In genomic region chr4:125535465-125535864, GRCm38 (mm10) we compare ENCODE assay signal across 21 mouse cellular contexts. TPM values are rescaled to one million over a fixed set of nuclear protein-coding genes. Genes with fewer than 3 reads are reported as not detected.
A peak's percentile ranks its signal among the peaks of the same experiment; 100 is the strongest.
DNase-seq lines count a peak whose midpoint lies in the region; ATAC-seq lines count a peak whose summit lies in the region.
"Had no signal": no experiment of that assay in that cellular context is flagged by ENCODE, and none has a peak within 500 bp of the region (broad histone marks: within the 10 kb centered on the region; RNA-seq: fewer than 3 reads in every experiment).

No protein-coding gene starts in this region.

- DNase-seq in midbrain, embryonic 11.5 days (ENCODE audit: low spot score, missing footprints) = peak; percentile 84
- no peak for DNase-seq in midbrain, embryonic 14.5 days
- DNase-seq in ZHBTc4 (ENCODE audit: low read depth, low spot score) = peak; percentile 39
- DNase-seq in mesoderm, embryonic 11.5 days (ENCODE audit: low read depth, low spot score) = peak; percentile 37
- DNase-seq in heart, postnatal 14 days = no peak
- DNase-seq in cerebellum, postnatal 14 days = no peak
- no peak for DNase-seq in layer of hippocampus, adult 9-10 months (ENCODE audit: low spot score)
- DNase-seq: adrenal gland, postnatal 10 days; cerebellum, adult 11 months; cerebellum, postnatal 25 days; gastrocnemius, adult 2 months; heart, adult 11 months; heart, postnatal 4 days; lung, embryonic 14.5 days; thymus, adult 18-20 months had no signal

- H3K4me3 ChIP-seq in midbrain, embryonic 11.5 days (ENCODE audit: low read depth, low read length) = no peak overlapping the region
- no peak overlapping the region for H3K4me3 ChIP-seq in midbrain, embryonic 14.5 days (replicated peaks; ENCODE audit: low read depth, low read length)
- H3K4me3 ChIP-seq in forebrain, embryonic 12.5 days (replicated peaks) = no peak overlapping the region
- H3K4me3 ChIP-seq: gastrocnemius, adult 2 months; heart, embryonic 13.5 days had no signal

- H3K9ac ChIP-seq in midbrain, embryonic 11.5 days (ENCODE audit: low read length) = peak overlapping the region; percentile 16; the same call in 1 of the 2 replicates
- H3K9ac ChIP-seq in midbrain, embryonic 14.5 days (replicated peaks; ENCODE audit: low read length) = no peak overlapping the region
- H3K9ac ChIP-seq in forebrain, embryonic 12.5 days = no peak overlapping the region
- H3K9ac ChIP-seq: heart, embryonic 13.5 days; lung, embryonic 14.5 days had no signal

- no peaks in the 10 kb centered on the region for H3K9me3 ChIP-seq in midbrain, embryonic 11.5 days (ENCODE audit: control insufficient read depth, low read length)
- no peaks in the 10 kb centered on the region for H3K9me3 ChIP-seq in midbrain, embryonic 14.5 days (ENCODE audit: control insufficient read depth, low read length)
- no peaks in the 10 kb centered on the region for H3K9me3 ChIP-seq in forebrain, embryonic 12.5 days
- H3K9me3 ChIP-seq: heart, embryonic 13.5 days had no signal

- intact Hi-C loops in heart, postnatal 14 days (cut with DNase I) = no loop called here

- peaks cover 21% of the 10 kb centered on the region for H3K4me1 ChIP-seq in midbrain, embryonic 11.5 days (ENCODE audit: control insufficient read depth, insufficient read depth, low read length)
- peaks cover 22% of the 10 kb centered on the region for H3K4me1 ChIP-seq in midbrain, embryonic 14.5 days (ENCODE audit: control insufficient read depth, insufficient read depth, low read length)
- H3K4me1 ChIP-seq in forebrain, embryonic 12.5 days = peaks cover 50% of the 10 kb centered on the region

- peaks cover 8% of the 10 kb centered on the region; the same call in 1 of the 2 replicates for H3K27me3 ChIP-seq in midbrain, embryonic 11.5 days (ENCODE audit: control insufficient read depth, insufficient read depth, low read length)
- peaks cover 4% of the 10 kb centered on the region; the same call in 1 of the 2 replicates for H3K27me3 ChIP-seq in midbrain, embryonic 14.5 days (ENCODE audit: control insufficient read depth, insufficient read depth, low read length)
- peaks cover 76% of the 10 kb centered on the region for H3K27me3 ChIP-seq in forebrain, embryonic 12.5 days

- ATAC-seq in midbrain, embryonic 11.5 days (ENCODE audit: low FRiP score) = 0 out of 2 replicates have a peak, but pooled peaks have one; percentile 20
- no peak for ATAC-seq in midbrain, embryonic 14.5 days (ENCODE audit: low FRiP score, low TSS enrichment)
- ATAC-seq in forebrain, embryonic 12.5 days (ENCODE audit: low FRiP score) = peak; percentile 52; the same call in 1 of the 2 replicates
- ATAC-seq: intestine, embryonic 16.5 days had no signal

- WGBS in midbrain, embryonic 11.5 days = 12% methylated on average over 7 of the region's 7 CpGs
- whole genome bisulfite sequencing in midbrain, embryonic 14.5 days = 10% methylated on average over 7 of the region's 7 CpGs
- 2% methylated on average over 7 of the region's 7 CpGs for WGBS in forebrain, embryonic 12.5 days

- 0 out of 2 replicates have a peak overlapping the region, but pooled peaks have one; percentile 17 for H3K4me2 ChIP-seq in midbrain, embryonic 11.5 days
- H3K4me2 ChIP-seq in midbrain, embryonic 14.5 days (ENCODE audit: low read length) = no peak overlapping the region
- H3K4me2 ChIP-seq in forebrain, embryonic 12.5 days = peak overlapping the region; percentile 28
- H3K4me2 ChIP-seq: heart, embryonic 13.5 days; lung, embryonic 14.5 days had no signal

- no peaks in the 10 kb centered on the region for H3K36me3 ChIP-seq in midbrain, embryonic 11.5 days (ENCODE audit: control insufficient read depth, insufficient read depth, low read length)
- no peaks in the 10 kb centered on the region for H3K36me3 ChIP-seq in midbrain, embryonic 14.5 days (ENCODE audit: control insufficient read depth, insufficient read depth, low read length)
- no peaks in the 10 kb centered on the region for H3K36me3 ChIP-seq in forebrain, embryonic 12.5 days (replicated peaks)
- H3K36me3 ChIP-seq: heart, embryonic 13.5 days had no signal

- H3K27ac ChIP-seq in midbrain, embryonic 11.5 days (ENCODE audit: low read depth, low read length) = 0 out of 2 replicates have a peak overlapping the region, but pooled peaks have one; percentile 35
- no peak overlapping the region for H3K27ac ChIP-seq in midbrain, embryonic 14.5 days (replicated peaks; ENCODE audit: low read depth, low read length)
- peak overlapping the region; percentile 89 for H3K27ac ChIP-seq in forebrain, embryonic 12.5 days
- H3K27ac ChIP-seq: gastrocnemius, adult 2 months; heart, embryonic 13.5 days; kidney, postnatal 0 days; macrophage had no signal

RNA-seq across cellular contexts. Expression of gene Grik3, which starts 45.0 kb away (rescaled TPM):
- 0.60 and 0.62 TPM in 2 replicates for polyA plus RNA-seq in midbrain, embryonic 11.5 days (2014; fragmentation: Nextera tagmentation; extraction: Ambion mirVana)
- 4.5 and 4.9 TPM in 2 replicates for polyA plus RNA-seq in midbrain, embryonic 14.5 days (2014; fragmentation: Nextera tagmentation; extraction: Ambion mirVana)
- polyA plus RNA-seq in forebrain, embryonic 12.5 days (2016; fragmentation: Nextera tagmentation; extraction: Ambion mirVana) = 2.8 and 4.2 TPM in 2 replicates
- total RNA-seq in heart, postnatal 14 days (2021) = under 1 TPM; 0.05 TPM
- total RNA-seq: liver, adult 2 months had no signal
- polyA plus RNA-seq: lung, embryonic 14.5 days; macrophage had no signal

Comparison
In these comparisons a context has a peak if more than half of its experiments do, and no peak if none do; other contexts are left out.
1. DNase-seq: peak in midbrain, embryonic 11.5 days (single experiment), ZHBTc4 (single experiment) and mesoderm, embryonic 11.5 days (single experiment); none in midbrain, embryonic 14.5 days (single experiment), heart, postnatal 14 days (0 of 2), cerebellum, postnatal 14 days (0 of 2) and layer of hippocampus, adult 9-10 months (single experiment).